Mouse (Mus musculus) T-cell, adult 2 months (primary cell): ENCODE data around the gene Lekr1.

Experiments
- DNase-seq: peaks from one replicate; pipeline ENCODE4 v3.0.0; 2022; ENCODE audit warnings: low spot score

The Lekr1 gene

DNA sequence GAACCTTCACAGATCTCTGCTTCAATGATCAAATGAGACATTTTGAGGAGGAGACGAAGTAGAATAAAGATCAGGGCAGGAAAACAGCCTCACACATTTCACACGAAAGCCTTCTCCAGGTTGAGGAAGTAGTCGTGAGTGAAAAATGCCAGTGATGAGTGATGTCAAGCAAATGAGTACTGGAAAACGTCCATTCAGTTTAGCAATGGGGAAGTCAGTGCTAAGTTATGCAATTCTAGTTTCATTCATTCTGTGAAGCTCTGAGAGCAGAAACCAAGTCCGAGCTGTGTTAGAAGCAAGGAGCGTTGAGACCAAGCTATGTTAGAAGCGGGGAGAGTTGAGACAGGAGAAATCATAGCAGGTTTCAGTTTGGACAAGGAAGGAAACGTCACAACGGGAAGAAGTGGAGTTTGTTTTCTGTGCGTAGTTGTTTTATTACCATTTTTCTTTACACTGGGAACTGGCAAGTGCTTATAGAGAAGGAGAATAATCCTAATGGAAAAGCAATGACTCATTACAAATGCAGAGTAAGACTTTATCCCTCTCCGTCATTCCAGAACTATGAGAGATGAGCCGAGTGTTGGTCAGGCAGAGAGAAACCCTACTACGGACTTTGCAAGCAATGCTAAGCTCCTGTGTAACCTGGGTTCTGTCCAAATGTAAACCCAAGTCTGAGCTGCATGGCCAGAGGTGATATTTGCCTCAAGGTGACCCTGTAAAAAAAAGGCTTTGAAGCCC, 207.2 kb downstream of the Lekr1 start:
- DNase-seq, result no peak
